Mouse (Mus musculus) spleen, adult 2 months (tissue): ENCODE measurements around the gene Slc13a2.

Experiments
- CTCF ChIP-seq: fragments of 200-500 bp; IDR thresholded peaks from 2 replicates; pipeline ENCODE4 v1.5.1; 2011; ENCODE audit warnings: mild to moderate bottlenecking, inconsistent platforms; ENCODE audit not compliant: insufficient read depth, insufficient read length, insufficient replicate concordance; ENCODE audit errors: extremely low read depth
- POLR2A ChIP-seq: fragments of 200-500 bp; IDR thresholded peaks from 2 replicates; pipeline ENCODE4 v1.6.1; 2011; ENCODE audit warnings: low read depth, low read length, inconsistent platforms

DNA sequence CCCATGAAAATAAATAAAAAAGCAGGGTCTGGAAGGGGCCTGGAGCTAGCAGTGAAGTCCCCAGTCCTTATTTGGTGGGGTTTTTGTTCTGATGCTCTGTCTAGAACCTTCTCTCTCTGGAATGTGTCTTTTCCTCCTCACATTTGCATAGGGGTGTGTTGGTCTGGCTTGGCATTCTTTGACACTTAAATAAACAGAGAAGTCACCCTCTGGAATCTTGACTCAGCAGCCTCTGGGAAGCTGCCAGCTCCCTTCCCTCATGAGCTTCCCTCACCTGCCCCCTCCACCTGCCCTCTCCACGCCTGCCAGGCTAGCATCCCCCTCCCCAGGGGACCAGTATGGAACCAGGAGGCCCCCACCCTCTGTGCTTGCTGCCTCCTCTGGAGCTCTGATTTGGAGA lies 51.6 kb downstream of the Slc13a2 start:
- TF ChIP-seq CTCF (no peak), POLR2A (no peak)
